Mouse (Mus musculus) macrophage (primary cell): ENCODE results near the gene Mgat5. TPM values are rescaled to one million over a fixed set of nuclear protein-coding genes. Genes with fewer than 3 reads are reported as not detected.

Experiments used
- H3K27ac ChIP-seq: fragments of 350-480 bp; formaldehyde crosslinking; 2 replicates; pipeline ENCODE4 v1.9.0; 2021
- H3K36me3 ChIP-seq: fragments of 350-480 bp; formaldehyde crosslinking; 2 replicates; pipeline ENCODE4 v1.9.0; 2021; ENCODE audit errors: inconsistent target
- H3K4me3 ChIP-seq: fragments of 350-480 bp; formaldehyde crosslinking; 2 replicates; pipeline ENCODE4 v1.9.0; 2021; ENCODE audit errors: inconsistent target
- H3K79me2 ChIP-seq: fragments of 350-480 bp; formaldehyde crosslinking; 2 replicates; pipeline ENCODE4 v1.9.0; 2021; ENCODE audit errors: inconsistent target
- WGBS: methylation state at CpG from one replicate; pipeline ENCODE4 v1.1.7; 2026; ENCODE audit warnings: inconsistent platforms; ENCODE audit not compliant: missing documents; 5-methylcytosine and 5-hydroxymethylcytosine counted together
- polyA plus RNA-seq: library from polyadenylated mRNA; stranded (reverse); fragments of 250-400 nt; gene quantifications from 3 replicates; pipeline ENCODE4 v1.2.4, GENCODE M21; 2018; ENCODE audit warnings: inconsistent platforms

Gene Mgat5
- polyA plus RNA-seq, 1 experiment from 2014 or later: 29.7 TPM

- Histone ChIP-seq H3K36me3 (no peaks in the 10 kb centered on the region), H3K4me3 (no peak overlapping the region), H3K27ac (no peak overlapping the region), H3K79me2 (peaks cover 100% of the 10 kb centered on the region)
- WGBS: 88% methylated on average over 3 of the region's 4 CpGs
Observed at GRCm38 (mm10) chr1:127259669-127260068, 54.9 kb downstream of the Mgat5 start.

GRCm38 (mm10) chr1:127260969-127261368 lies 56.2 kb downstream of the Mgat5 start:
- 0 out of 2 replicates have a peak overlapping the region, but pooled peaks have one; percentile 5 for H3K27ac ChIP-seq
- WGBS: 74% methylated on average over 6 of the region's 6 CpGs
- no peak overlapping the region for H3K4me3 ChIP-seq
- peaks cover 100% of the 10 kb centered on the region for H3K79me2 ChIP-seq
- H3K36me3 ChIP-seq: no peaks in the 10 kb centered on the region

- no peaks in the 10 kb centered on the region for H3K36me3 ChIP-seq
- 95% methylated on average over 13 of the region's 13 CpGs for WGBS
- no peak overlapping the region for H3K27ac ChIP-seq
- H3K79me2 ChIP-seq: peaks cover 100% of the 10 kb centered on the region
- H3K4me3 ChIP-seq: no peak overlapping the region
Observed at GRCm38 (mm10) chr1:127262170-127262837, 57.5 kb downstream of the Mgat5 start.

DNA sequence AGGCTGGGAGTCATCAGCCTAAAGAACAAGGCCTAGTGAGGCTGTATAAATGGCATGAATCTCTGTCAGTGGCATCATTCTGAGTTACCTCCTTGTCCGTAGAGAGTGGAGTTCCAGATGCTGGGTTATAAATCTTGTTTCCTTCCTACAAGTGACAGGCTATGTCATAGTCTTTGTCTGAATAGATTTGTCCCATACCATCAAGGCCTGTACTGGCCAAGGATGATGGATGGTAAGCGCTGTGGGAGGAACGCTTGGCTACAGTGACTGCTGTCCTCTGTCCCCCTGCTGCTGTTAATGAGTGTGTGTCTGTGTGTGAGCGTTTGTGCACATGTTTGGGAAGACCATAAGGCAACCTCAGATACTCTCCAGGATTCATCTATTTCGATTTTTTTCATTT lies 63.2 kb downstream of the Mgat5 start:
- no peaks in the 10 kb centered on the region; the same call in 1 of the 2 replicates for H3K36me3 ChIP-seq
- no peak overlapping the region for H3K27ac ChIP-seq
- 93% methylated on average over 5 of the region's 5 CpGs for WGBS
- no peak overlapping the region for H3K4me3 ChIP-seq
- H3K79me2 ChIP-seq: peaks cover 83% of the 10 kb centered on the region

GRCm38 (mm10) chr1:127269343-127269742 lies 64.5 kb downstream of the Mgat5 start:
- peak overlapping the region; percentile 84 for H3K27ac ChIP-seq
- no peak overlapping the region for H3K4me3 ChIP-seq
- 90% methylated on average over 3 of the region's 3 CpGs for WGBS
- no peaks in the 10 kb centered on the region; the same call in 1 of the 2 replicates for H3K36me3 ChIP-seq
- H3K79me2 ChIP-seq: peaks cover 83% of the 10 kb centered on the region

DNA sequence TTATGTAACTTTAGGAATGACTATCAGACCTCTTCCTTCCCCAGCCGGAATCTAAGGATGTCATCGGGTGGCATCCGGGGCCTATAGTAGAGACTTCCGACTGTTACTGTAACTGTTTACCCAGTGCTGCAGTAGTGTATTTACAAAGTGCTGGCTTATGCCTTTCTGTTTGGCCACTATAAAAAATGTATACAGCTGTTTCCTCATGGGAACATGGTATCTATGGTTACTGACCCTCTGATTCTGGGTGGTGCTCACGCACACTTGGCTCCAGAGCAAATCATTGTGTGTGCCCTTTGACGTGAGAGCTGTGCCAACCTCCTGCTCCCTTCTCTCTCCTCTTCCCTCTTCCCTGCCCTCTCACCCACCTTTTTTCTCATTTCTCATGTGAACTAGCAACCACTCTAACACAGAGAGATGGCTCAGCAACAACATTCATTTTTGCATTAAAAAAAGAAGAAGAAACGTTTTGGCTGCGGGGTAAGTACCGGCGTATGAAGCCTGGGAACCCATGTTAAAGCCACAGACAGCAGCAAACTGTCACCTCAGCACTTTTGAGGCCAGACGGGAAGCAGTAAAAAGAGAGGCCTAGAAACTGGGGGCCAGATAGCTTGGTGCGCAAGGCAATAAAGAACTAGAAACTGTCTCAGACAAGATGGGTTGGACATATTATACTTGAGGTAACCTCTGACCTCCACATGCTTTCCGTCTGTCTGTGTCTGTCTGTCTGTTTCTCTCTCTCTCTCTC lies 65.6 kb downstream of the Mgat5 start:
- Histone ChIP-seq H3K79me2 (peaks cover 83% of the 10 kb centered on the region), H3K27ac (peak overlapping the region; percentile 84), H3K4me3 (no peak overlapping the region), H3K36me3 (no peaks in the 10 kb centered on the region; the same call in 1 of the 2 replicates)
- 27% methylated on average over 13 of the region's 13 CpGs for WGBS

GRCm38 (mm10) chr1:127271156-127271555 lies 66.3 kb downstream of the Mgat5 start:
- WGBS: 67% methylated on average over 4 of the region's 4 CpGs
- Histone ChIP-seq H3K4me3 (no peak overlapping the region), H3K79me2 (peaks cover 83% of the 10 kb centered on the region), H3K36me3 (no peaks in the 10 kb centered on the region; the same call in 1 of the 2 replicates), H3K27ac (peak overlapping the region; percentile 84)

DNA sequence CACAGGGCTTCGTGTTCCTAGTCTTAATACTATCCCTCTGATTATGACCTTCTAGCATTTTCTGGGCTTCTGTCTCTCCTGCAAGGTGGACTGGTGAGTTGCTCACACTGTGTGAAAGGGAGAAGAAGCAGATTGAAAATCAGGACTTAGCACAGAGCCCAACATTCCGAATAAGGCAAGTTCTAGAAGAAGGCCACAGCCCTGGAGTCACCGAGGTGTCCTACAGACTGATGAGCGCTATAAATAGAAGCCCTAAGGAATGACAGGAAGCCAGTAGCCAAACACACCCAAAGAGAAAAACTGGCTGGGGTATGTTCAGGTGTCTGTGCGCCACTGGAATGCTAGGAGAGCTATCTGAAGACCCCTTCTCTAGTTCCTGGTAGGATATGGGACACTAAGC lies 68.5 kb downstream of the Mgat5 start:
- no peaks in the 10 kb centered on the region; the same call in 1 of the 2 replicates for H3K36me3 ChIP-seq
- no peak overlapping the region for H3K27ac ChIP-seq
- H3K79me2 ChIP-seq: peaks cover 71% of the 10 kb centered on the region
- 90% methylated on average over 5 of the region's 5 CpGs for WGBS
- no peak overlapping the region for H3K4me3 ChIP-seq

DNA sequence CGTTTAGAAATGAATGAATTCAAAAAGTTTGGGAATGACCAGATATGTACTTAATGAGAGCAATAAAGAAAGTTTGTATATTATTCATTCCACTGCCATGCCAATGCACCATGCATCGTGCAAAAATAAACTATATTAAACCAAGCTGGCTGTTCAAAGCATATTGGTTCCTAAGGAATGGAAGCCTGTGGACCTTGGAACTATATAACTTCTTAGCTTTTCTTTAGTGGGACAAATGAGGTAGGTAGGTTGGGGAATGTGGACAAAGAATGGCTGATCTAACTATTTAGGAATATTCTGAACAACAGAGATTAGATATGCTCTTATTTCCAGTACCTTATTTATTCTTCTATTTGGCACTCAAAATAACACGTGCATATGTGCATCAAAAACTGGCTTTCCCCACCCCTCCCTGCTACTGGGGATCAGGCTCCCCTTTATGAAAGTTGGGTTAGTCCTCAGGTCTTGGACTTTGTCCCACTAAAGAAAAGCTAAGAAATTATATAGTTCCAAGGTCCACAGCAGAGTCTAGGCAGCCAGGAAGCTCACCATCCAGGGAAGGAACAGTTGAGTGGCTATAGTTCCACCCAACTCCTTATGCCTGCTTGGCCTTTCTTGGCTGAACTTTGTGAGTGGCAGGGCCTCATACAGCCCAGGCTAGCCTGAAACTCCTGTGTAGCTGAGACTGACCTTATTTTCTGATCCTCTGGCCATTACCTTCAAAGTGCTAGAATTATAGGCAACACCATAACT lies 70.9 kb downstream of the Mgat5 start:
- Histone ChIP-seq H3K4me3 (no peak overlapping the region), H3K79me2 (peaks cover 79% of the 10 kb centered on the region), H3K36me3 (no peaks in the 10 kb centered on the region; the same call in 1 of the 2 replicates), H3K27ac (no peak overlapping the region)
- 97% methylated on average over 3 of the region's 3 CpGs for WGBS

GRCm38 (mm10) chr1:127278067-127278466 lies 73.3 kb downstream of the Mgat5 start:
- Histone ChIP-seq H3K36me3 (no peaks in the 10 kb centered on the region), H3K4me3 (no peak overlapping the region), H3K27ac (peak overlapping the region; percentile 75), H3K79me2 (peaks cover 69% of the 10 kb centered on the region)
- WGBS: 54% methylated on average over 3 of the region's 3 CpGs

GRCm38 (mm10) chr1:127280256-127280655 lies 75.4 kb downstream of the Mgat5 start:
- 100% methylated on average over 1 of the region's 1 CpGs for WGBS
- no peaks in the 10 kb centered on the region for H3K36me3 ChIP-seq
- H3K79me2 ChIP-seq: peaks cover 61% of the 10 kb centered on the region
- H3K27ac ChIP-seq: no peak overlapping the region
- H3K4me3 ChIP-seq: no peak overlapping the region

GRCm38 (mm10) chr1:127284975-127285374 lies 80.2 kb downstream of the Mgat5 start:
- WGBS: 87% methylated on average over 3 of the region's 3 CpGs
- Histone ChIP-seq H3K4me3 (no peak overlapping the region), H3K36me3 (no peaks in the 10 kb centered on the region), H3K27ac (no peak overlapping the region), H3K79me2 (peaks cover 76% of the 10 kb centered on the region)

GRCm38 (mm10) chr1:127287505-127287904 lies 82.7 kb downstream of the Mgat5 start:
- H3K4me3 ChIP-seq: no peak overlapping the region
- WGBS: 99% methylated on average over 6 of the region's 6 CpGs
- H3K79me2 ChIP-seq: peaks cover 86% of the 10 kb centered on the region
- no peaks in the 10 kb centered on the region for H3K36me3 ChIP-seq
- no peak overlapping the region for H3K27ac ChIP-seq

GRCm38 (mm10) chr1:127290879-127291278 lies 86.1 kb downstream of the Mgat5 start:
- Histone ChIP-seq H3K79me2 (peaks cover 100% of the 10 kb centered on the region), H3K36me3 (no peaks in the 10 kb centered on the region), H3K27ac (no peak overlapping the region), H3K4me3 (no peak overlapping the region)
- WGBS: 88% methylated on average over 9 of the region's 9 CpGs

DNA sequence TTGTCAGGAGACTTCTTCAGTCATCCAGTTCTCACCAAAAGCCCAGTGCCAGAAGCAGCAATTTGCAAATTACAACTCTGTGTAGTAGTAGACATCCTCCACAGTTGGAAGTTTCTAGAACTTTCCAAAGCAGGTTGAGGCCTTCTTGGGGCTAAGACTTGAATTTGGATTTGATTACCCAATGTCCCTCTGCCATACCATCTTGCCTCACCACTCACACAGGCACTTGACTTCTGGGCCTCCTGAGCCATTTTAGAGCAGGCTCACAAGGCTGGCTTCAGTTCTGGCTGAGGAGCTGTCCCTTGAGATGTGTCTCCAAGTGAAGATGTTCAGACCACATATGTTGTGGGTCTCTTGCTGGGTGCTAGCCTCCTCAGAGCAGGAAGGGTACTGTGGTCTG lies 86.9 kb downstream of the Mgat5 start:
- Histone ChIP-seq H3K27ac (no peak overlapping the region), H3K79me2 (peaks cover 99% of the 10 kb centered on the region), H3K36me3 (no peaks in the 10 kb centered on the region), H3K4me3 (no peak overlapping the region)
